Mouse (Mus musculus) urinary bladder, adult 2 months (tissue): ENCODE measurements around the gene Rnf26. TPM values are rescaled to one million over a fixed set of nuclear protein-coding genes. Genes with fewer than 3 reads are reported as not detected.
"Not testable (repeated sequence)": the region's sequence is repeated elsewhere in the genome, so short reads cannot be mapped to it uniquely, and the experiment has no call there.

Experiments
- DNase-seq: peaks from one replicate; pipeline ENCODE4 v3.0.0; 2022; ENCODE audit warnings: low spot score
- polyA plus RNA-seq: library from polyadenylated mRNA; depleted of rRNA; stranded (reverse); fragments of >200 nt; gene quantifications from 2 replicates; pipeline ENCODE4 v1.2.3, GENCODE M21; 2012

Gene Rnf26
- polyA plus RNA-seq, 1 experiment: 14.5 TPM

DNA sequence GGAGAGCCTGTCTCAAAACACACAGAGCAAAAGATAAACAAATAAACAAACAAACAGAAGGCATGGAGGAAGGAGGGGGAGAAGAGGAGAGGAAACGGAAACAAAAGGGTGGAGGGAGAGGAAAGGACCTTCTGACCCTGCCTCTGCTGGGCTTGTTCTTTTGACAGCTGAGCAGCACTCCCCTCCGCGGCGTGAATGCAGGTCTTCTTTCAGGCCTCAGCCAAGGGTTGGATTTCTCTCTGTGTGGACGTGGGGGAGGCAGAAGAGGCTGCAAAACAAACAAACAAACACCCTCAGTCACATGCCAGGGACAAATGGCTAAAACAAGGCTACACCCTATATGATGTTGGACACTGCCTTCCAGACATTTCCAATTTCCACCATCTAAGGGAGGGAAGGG is 11.7 kb upstream of the Rnf26 start:
- no peak for DNase-seq

DNA sequence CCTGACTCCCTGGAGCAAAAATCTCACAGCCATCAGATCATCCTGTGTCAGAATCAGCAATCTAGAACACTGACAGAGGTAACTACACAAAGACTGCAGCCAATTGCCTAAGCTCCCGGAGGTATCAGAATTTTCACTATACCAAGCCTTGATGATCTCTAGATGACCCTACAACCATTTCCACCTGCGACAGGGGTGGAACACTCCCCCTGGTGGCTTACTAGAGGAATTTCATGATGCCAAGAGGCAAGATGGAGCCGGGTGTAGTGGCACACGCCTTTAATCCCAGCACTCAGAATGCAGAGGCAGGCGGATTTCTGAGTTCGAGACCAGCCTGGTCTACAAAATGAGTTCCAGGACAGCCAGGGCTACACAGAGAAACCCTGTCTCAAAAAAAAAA is 11.0 kb upstream of the Rnf26 start:
- no peak for DNase-seq

DNA sequence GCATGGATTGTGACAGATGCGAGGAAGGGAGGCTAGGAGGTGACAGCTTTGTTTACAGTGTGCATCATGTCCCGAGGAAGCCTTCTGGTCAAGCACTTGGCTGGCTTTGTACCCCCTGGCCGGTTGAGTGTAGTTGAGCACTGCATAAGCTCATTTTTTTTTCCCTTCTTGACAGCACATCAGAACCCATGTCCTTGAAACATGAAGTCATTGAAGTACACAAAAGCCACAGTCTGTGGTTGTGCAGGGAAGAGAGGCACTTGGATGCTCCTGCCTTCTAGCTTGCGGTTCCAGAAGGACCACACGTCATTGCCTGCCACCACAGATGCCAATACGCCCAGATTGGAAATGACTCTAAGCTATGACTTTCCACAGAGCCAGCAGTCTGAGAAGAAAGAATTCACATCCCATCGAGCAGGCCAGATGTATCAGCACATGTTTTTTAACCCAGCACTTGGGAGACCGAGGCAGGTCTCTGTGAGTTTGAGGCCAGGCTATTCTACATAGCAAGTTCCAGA is 6.7 kb upstream of the Rnf26 start:
- DNase-seq: no peak

DNA sequence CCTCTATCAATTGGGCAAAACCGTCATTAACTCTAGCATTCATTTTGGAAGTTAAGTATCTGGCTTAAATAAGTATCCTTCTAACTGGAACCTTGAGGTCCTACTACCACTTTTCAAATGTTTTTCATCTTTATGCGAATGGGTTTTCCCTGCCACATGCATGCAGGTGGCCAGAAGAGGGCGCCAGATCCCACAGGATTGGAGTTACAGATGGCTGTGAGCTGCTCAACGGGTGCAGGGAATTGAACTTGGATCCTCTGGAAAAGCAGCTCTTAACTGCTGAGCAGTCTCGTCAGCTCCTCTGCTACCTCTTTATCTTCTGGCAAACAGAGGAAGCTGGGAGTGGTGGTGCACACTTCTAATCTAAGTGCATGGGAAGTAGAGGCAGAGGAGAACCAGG is 5.7 kb upstream of the Rnf26 start:
- no peak for DNase-seq

DNA sequence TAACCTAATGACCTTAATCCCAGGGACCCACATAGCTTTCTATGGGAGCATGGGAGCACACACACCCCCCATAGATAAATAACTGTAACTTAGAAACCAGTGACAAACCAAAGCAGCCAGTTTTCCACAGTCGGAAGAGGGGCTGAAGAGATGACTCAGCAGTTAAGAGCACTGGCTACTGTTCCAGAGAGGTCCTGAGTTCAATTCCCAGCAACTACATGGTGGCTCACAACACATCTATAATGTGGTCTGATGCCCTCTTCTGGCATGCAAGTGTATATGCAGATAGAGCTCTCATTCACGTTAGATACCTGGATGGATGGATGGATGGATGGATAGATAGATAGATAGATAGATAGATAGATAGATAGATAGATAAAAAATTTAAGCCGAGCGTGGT is 2.9 kb upstream of the Rnf26 start:
- DNase-seq: no peak

DNA sequence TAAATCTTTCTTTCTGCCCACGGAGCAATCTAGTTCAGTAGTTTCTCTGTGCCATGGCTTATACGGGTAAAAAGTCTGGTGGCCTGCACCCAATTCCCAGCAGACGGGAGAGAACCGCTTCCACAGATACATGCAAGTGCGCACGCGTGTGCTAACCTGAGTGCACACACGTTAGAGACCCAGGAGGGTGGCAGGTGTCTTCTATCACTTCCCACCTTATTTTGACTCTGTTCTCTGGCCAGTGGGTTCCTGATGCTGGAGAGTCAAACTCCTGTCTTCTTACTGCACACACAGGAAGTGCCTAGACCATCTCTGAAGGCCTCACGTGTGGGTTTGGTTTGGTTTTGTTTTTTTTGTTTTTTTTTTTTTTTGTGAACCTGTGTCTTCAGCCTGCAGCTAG is 2.3 kb upstream of the Rnf26 start:
- no peak for DNase-seq

DNA sequence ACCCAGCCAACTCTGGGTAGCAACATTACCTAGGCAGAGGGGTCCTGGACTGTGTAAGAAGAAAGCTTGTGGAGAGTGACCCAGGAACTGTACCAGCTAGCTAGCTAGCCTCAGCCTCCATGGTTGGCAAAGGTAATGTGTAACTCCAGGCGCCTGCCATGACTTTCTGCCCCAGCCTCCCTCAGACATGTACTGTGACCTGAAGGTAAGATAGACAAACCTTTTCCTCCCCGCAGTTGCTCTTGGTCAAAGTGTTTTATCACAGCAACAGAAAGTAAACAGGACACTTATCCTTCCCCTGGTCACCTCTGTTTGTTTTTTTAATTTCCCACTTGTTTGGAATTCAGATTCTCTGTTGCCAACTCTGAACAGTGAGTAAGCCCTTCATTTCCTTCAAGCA is 1.1 kb upstream of the Rnf26 start:
- no peak for DNase-seq

DNA sequence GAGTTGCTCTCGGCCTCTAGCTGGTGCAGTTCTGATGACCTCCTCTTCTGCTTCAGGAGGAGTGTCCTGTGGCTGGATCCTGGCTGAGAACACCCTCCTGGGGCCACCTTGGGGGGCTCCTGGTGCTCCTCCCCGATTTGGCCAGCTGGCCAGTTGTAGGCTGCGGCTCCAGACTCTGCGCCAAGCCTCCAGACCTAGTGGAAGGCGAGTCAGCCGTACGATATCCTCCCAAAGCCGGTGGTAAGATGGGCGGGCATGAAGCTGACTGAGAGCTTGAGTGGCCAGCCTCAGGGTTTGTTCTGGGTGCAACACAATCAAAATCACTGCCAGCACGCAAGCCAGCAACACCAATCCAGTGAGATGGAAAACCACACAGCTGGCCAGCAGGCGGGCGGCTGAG is 1.4 kb downstream of the Rnf26 start:
- DNase-seq: not testable (repeated sequence)

DNA sequence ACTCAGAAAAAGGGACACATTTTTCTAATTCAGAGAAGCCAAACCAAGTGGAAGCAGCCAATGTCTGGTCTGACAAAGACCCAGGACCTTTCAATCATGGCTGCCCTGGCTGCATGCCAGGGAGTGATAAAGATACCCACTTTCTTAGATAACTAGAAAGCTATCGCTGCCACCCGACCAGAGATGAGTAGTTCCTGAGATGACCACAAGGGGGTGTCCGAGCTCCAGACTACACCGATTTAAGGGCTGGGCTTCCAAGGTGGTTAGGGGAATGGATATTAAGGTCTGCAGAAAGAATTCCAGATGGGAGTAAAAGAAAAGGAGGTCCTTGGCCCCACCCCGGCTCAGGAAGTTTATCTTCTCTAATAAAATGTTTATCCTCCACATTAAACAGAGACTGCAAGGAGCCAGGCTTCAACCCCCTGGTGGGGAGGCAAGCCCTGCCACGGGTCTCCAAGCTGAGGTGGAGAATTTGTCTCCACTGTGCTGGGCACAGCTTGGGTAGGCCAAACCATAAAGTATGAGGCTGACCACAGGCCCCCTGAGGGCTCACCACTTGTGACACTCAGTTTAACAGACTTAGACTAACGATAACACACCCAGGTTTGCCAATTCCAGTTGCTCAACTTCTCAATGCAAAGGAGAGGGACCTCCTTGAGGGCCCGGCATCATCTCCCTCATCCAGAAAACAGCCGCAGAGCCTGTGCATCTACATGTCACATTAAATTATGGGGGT is 3.8 kb downstream of the Rnf26 start:
- DNase-seq: no peak

DNA sequence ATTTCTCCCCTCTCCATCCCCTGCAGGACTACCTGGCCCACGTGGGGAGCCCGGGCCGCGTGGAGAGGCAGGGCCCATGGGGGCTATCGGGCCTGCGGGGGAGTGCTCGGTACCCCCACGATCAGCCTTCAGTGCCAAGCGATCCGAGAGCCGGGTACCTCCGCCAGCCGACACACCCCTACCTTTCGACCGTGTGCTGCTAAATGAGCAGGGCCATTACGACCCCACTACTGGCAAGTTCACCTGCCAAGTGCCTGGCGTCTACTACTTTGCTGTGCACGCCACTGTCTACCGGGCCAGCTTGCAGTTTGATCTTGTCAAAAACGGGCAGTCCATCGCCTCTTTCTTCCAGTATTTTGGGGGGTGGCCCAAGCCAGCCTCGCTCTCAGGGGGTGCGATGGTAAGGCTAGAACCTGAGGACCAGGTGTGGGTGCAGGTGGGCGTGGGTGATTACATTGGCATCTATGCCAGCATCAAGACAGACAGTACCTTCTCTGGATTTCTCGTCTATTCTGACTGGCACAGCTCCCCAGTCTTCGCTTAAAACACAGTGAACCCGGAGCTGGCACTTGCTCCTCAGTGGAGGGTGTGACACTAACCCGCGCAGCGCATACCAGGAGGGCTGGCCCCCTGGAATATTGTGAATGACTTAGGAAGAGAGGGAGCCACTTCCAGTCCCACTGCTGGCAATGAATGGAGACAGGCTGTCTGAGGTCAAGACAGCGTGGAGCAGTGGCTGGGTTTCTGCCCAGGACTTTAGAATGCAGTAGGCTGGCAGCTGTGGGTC is 4.9 kb downstream of the Rnf26 start:
- no peak for DNase-seq

DNA sequence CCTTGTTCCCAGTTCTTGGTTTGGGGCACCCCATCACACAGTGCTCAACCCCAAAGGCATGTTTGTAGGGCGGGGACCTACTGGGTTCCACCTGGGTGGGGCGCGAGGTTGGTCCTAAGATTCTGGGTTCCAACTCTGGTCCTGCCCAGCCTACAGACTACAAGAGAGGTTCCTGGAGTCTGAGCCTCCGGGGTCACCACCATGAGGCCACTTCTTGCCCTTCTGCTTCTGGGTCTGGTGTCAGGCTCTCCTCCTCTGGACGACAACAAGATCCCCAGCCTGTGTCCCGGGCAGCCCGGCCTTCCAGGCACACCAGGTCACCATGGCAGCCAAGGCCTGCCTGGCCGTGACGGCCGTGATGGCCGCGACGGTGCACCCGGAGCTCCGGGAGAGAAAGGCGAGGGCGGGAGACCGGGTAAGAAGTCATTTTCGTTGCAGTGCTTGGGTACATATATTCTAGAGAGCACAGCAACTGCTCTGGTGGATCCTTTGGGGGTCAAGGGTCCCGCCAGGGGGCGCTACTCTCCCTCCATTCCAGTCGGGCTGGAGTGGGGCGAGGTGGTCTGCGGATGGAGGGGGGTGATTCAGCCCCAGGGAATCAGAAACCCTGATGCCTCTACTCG is 5.6 kb downstream of the Rnf26 start:
- DNase-seq: no peak

DNA sequence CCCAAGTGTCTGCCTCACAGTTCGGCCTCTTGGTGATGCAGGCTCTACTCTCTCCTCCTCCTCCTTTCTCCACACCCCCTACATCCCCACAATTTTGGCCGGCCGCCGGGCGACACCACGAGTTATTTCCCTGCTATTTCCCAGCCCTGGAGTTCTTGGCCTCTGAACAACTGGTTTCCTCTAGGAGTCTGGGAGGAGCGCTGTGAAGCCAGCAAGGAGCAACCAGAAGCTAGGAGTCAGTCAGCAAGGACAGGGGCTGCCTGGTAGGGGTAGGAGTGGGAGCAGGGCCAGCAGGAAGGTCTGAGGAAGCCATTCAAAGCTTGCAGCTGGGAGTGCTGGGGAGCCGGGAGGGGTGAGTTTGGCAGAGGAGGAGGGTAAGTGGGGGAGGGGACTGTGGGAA is 6.2 kb downstream of the Rnf26 start, which contains the start of gene C1qtnf5:
Gene C1qtnf5, plus strand, starts transcription at position 136 of the 400 bp plus-strand sequence.
- no peak for DNase-seq

DNA sequence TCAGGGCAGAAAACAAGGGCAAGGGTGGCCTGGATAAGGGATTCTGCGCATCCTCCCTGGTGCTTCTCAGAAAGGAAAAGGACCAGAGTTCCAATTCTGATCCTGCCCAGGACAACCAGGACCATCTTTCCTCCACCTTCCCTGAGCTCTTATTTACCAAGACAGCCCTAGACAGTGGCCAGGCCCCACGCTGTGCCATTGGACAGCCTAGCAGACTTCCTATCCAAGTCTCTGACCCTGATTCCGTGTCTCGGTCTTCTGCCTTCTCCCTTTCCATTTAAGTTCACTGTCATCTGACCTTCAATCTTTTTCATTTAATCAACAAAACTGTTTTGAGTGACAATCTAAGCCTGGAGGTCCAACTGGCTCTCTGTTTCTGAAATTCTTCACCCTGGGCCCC is 6.7 kb downstream of the Rnf26 start:
- DNase-seq: no peak

DNA sequence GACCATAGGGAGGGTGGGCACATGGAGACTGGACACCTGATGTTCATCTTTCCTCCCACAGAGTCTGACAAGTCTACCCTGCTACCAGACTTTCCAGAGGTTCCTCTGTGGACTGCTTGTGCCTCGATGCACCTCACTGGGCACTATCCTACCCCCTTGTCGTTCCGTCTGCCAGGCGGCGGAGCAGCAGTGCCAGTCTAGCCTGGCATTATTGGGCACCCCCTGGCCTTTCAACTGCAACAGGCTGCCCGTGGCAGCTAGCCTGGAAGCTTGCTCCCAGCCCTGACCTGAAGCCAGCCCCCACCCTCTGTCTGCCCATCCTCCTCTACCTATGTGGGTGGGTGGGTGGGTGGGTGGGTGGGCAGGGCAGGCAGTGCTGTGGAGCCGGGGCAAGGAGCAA is 7.1 kb downstream of the Rnf26 start:
- DNase-seq: no peak

DNA sequence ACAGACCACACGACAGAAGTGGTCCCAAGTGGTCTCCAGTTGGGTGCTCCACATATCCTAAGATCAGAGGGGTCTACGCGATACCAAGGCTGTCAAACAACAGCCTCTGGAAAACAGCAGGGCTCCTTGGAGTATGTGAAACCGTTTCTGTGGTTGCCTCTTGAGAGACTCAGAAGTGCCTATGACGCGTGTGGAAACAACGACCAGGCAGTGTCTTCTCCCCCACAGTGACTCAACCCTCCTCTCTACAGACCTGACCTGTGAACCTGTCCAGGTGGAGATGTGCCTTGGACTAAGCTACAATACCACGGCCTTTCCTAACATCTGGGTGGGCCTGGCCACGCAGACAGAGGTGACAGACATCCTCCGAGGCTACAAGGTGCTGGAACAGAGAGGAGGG is 7.5 kb downstream of the Rnf26 start:
- no peak for DNase-seq

DNA sequence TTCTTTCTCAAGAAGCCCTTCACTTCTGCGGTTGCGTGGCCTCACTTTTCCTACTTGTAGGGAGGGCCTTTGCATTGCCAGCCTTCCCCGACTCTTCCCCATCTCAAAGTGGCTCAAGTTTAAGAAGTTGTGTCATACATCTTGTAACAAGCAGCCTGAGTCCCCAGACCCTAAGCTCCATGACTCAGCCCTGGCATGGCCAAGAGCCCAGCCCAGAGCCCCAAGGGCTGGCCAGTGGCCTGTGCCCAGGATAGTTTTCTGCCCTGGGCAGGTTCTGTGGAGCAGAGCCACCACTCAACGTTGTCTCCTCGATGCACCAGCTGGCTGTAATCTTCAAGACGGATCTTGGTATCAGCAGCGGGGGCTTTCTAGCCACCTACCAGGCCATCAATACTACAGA is 8.4 kb downstream of the Rnf26 start:
- no peak for DNase-seq

DNA sequence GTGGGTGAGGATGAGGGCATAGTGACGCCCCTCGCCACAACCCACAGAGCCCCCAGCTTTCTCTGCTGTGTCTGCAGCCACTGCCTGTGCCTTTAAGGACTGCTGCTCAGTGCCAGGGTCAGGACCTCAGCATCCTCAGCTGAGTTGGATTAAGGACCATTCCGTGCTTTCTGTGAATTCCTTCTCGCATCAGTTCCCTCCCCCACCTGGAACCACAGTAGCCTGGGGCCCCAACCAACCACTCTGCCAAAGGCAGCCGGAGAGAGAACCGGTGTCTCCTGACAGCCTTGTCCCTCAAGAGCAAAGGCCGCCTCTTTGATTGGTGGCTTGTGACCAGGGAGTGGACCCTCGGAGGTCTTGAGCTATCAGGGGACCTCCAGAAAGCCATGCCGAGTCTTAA is 11.8 kb downstream of the Rnf26 start, which contains the start of gene Mfrp:
Gene Mfrp, plus strand, starts transcription at position 240 of the 400 bp plus-strand sequence.
- no peak for DNase-seq

DNA sequence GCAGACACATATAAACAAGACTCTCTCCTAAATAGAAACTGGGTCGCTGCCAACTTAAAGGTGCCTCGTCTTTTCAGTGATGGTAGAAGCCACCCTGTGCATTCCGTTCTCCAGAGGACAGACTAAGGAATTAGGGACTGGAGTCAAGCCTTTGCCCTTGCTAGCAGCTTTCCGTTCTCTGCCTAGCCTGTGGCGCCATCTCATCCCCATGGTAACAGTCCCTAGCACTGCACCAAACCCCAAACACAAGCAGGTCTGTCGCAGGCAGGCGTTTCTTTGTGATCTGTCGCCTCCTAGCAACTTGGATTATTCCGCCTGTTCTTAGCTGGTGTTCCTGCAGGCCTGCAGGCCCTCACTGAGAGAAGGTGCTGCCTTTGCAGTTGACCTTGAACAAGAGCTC is 16.8 kb downstream of the Rnf26 start:
- no peak for DNase-seq

DNA sequence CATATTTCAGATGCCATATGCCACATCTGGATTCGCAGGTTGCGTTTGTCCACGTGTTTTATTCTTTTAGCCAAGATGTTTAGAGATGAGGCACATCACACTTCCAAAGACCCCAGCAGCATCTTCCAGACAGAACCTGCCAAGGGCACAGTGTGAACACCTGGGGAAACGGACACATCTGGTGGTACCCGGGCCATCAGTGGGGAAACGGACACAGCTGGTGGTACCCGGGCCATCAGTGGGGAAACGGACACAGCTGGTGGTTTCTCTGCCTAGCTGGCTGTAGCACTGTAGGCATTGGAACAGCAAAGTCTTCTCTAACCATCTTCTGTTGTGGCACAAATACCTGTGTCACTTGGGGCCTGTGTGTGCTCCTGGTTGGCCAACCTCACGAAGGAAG is 17.5 kb downstream of the Rnf26 start:
- no peak for DNase-seq

DNA sequence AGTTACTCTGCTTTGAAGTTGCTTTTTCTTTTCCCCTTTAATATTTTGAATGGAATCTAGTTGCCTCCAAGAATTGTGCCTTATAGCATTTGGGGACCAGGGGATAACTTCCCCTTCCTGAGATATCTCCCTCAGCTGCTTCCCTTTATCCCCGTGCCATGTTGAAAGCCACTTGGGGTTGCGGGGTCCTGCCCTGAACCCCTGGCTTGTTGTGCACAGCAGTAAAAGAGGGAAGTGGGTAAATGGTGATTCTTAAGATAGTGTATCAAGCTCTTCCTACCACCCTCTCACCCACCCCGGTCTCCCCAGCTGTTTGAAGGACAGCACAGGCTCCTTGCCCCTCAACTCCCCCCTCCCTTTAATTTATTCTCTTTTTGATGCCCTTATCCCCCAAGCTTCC is 18.6 kb downstream of the Rnf26 start:
- no peak for DNase-seq

DNA sequence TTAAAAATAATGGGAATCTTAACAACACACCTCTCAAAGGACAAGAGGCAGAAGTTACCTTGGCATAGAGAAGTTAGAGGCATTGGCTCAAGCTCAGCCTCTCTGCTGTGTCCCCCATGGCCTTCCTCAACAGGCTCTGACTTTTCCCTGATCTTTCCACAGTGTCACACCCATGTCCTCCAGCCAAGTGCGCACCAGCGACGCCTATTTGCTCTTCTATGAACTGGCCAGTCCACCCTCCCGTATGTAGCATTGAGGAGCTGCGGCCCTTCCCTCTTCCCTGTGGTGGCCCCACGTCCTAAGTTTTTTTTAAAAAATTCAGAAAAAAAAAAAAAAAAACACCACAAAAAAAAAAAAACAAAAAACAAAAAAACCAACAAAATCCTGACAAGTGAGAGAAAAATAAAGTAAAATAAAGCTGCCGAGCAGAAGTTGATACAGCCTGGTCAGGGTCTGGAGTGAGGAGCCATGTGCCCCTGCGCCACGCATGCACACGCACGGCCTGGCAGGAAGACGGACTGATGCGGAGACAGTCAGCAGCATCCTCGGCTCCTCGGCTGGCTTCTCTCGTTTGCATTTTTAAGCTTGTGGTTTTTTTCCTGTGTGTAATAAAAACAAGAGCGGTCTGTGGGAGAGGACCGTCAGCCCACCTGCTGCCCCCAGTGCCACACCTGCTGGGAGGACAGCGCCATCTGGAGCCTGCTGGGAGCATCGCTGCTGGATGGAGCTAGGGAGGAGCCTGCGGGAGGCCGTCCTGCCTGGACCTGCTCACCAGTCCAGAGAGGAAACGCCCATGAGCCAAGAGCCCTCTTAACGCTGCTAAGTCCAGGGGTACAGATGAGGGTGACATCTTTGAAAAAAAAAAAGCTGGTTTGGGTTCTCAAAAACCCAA is 19.5 kb downstream of the Rnf26 start:
- DNase-seq: no peak
